Comparison of ENCODE assay signal across 33 mouse cellular contexts in genomic region chr10:93289404-93289803, GRCm38 (mm10). TPM values are rescaled to one million over a fixed set of nuclear protein-coding genes. Genes with fewer than 3 reads are reported as not detected.
DNase-seq lines count a peak whose midpoint lies in the region; ATAC-seq and TF ChIP-seq lines count a peak whose summit lies in the region.
"Had no signal": no experiment of that assay in that cellular context is flagged by ENCODE, and none has a peak within 500 bp of the region (broad histone marks: within the 10 kb centered on the region; RNA-seq: fewer than 3 reads in every experiment).

No protein-coding gene starts in this region.

- 58% methylated on average over 6 of the region's 6 CpGs for WGBS in heart, adult 2 months
- 73% methylated on average over 6 of the region's 6 CpGs for WGBS in lung, embryonic 14.5 days
- WGBS in intestine, embryonic 16.5 days = 70% methylated on average over 6 of the region's 6 CpGs

- H3K4me2 ChIP-seq in lung, embryonic 14.5 days = no peak overlapping the region
- H3K4me2 ChIP-seq in intestine, embryonic 16.5 days (ENCODE audit: low read depth, low read length) = no peak overlapping the region
- H3K4me2 ChIP-seq: embryonic facial prominence, embryonic 15.5 days; hindbrain, embryonic 12.5 days; intestine, embryonic 15.5 days; neural tube, embryonic 13.5 days had no signal

- H3K9ac ChIP-seq in heart, adult 2 months (ENCODE audit: low read depth, low read length) = no peak overlapping the region
- no peak overlapping the region for H3K9ac ChIP-seq in lung, embryonic 14.5 days
- H3K9ac ChIP-seq in intestine, embryonic 16.5 days (ENCODE audit: low read depth, low read length) = no peak overlapping the region
- H3K9ac ChIP-seq: embryonic facial prominence, embryonic 15.5 days; hindbrain, embryonic 12.5 days; intestine, embryonic 15.5 days; liver, embryonic 14.5 days; neural tube, embryonic 13.5 days had no signal

- TF ChIP-seq CTCF in heart, adult 2 months (IDR thresholded peaks at IDR 0.05) = no peak
- TF ChIP-seq CTCF in lung, embryonic 14.5 days (IDR thresholded peaks at IDR 0.05; ENCODE audit: low read depth) = no peak
- TF ChIP-seq CTCF in embryonic fibroblast, embryonic 13.5 days (IDR thresholded peaks at IDR 0.05; ENCODE audit: borderline replicate concordance, insufficient read depth, low read length) = no peak

- H3K27ac ChIP-seq in heart, adult 2 months = peak overlapping the region; percentile 80
- H3K27ac ChIP-seq in lung, embryonic 14.5 days (ENCODE audit: low read depth) = 0 out of 2 replicates have a peak overlapping the region, but pooled peaks have one; percentile 33
- H3K27ac ChIP-seq in embryonic fibroblast, embryonic 13.5 days (ENCODE audit: insufficient read depth, low read length) = peak overlapping the region; percentile 34; the same call in 1 of the 2 replicates
- no peak overlapping the region for H3K27ac ChIP-seq in intestine, embryonic 16.5 days (ENCODE audit: low read length)
- H3K27ac ChIP-seq: embryonic facial prominence, embryonic 10.5 days; embryonic facial prominence, embryonic 15.5 days; heart, embryonic 10.5 days; hindbrain, embryonic 12.5 days; hindbrain, postnatal 0 days; intestine, embryonic 15.5 days; liver, embryonic 14.5 days; midbrain, embryonic 10.5 days; neural tube, embryonic 13.5 days; stomach, postnatal 0 days had no signal

- H3K79me2 ChIP-seq in heart, adult 2 months (replicated peaks; ENCODE audit: control insufficient read depth, insufficient read depth, low read length) = no peaks in the 10 kb centered on the region; the same call in 1 of the 2 replicates

- no peaks in the 10 kb centered on the region for H3K9me3 ChIP-seq in lung, embryonic 14.5 days (ENCODE audit: low read depth, low read length)
- H3K9me3 ChIP-seq in intestine, embryonic 16.5 days (ENCODE audit: control insufficient read depth, low read length) = no peaks in the 10 kb centered on the region
- H3K9me3 ChIP-seq: embryonic facial prominence, embryonic 10.5 days; embryonic facial prominence, embryonic 15.5 days; heart, embryonic 10.5 days; hindbrain, embryonic 12.5 days; intestine, embryonic 15.5 days; midbrain, embryonic 10.5 days; neural tube, embryonic 13.5 days had no signal

- no peak overlapping the region for H3K4me3 ChIP-seq in heart, adult 2 months
- H3K4me3 ChIP-seq in lung, embryonic 14.5 days (ENCODE audit: low read depth, low read length) = no peak overlapping the region
- H3K4me3 ChIP-seq in embryonic fibroblast, embryonic 13.5 days (ENCODE audit: insufficient read depth, low read length) = no peak overlapping the region
- no peak overlapping the region for H3K4me3 ChIP-seq in intestine, embryonic 16.5 days (ENCODE audit: low read length)
- H3K4me3 ChIP-seq: embryonic facial prominence, embryonic 10.5 days; embryonic facial prominence, embryonic 15.5 days; heart, embryonic 10.5 days; hindbrain, embryonic 12.5 days; intestine, embryonic 15.5 days; midbrain, embryonic 10.5 days; myocyte; neural tube, embryonic 13.5 days had no signal

- no peak for TF ChIP-seq EP300 in heart, adult 2 months (IDR thresholded peaks at IDR 0.05; ENCODE audit: insufficient read depth, low read depth, low read length)

- no peaks in the 10 kb centered on the region for H3K27me3 ChIP-seq in heart, adult 2 months (ENCODE audit: control insufficient read depth, insufficient read depth, low read length)
- no peaks in the 10 kb centered on the region for H3K27me3 ChIP-seq in lung, embryonic 14.5 days (ENCODE audit: insufficient read depth, low read length)
- no peaks in the 10 kb centered on the region for H3K27me3 ChIP-seq in intestine, embryonic 16.5 days (replicated peaks; ENCODE audit: control insufficient read depth, insufficient read depth, low read length)
- H3K27me3 ChIP-seq: CH12.LX; embryonic facial prominence, embryonic 15.5 days; hindbrain, embryonic 12.5 days; intestine, embryonic 15.5 days; neural tube, embryonic 13.5 days had no signal

- no peak for TF ChIP-seq POLR2A in heart, adult 2 months (IDR thresholded peaks at IDR 0.05; ENCODE audit: insufficient read depth, low read depth, low read length)
- no peak for TF ChIP-seq POLR2A in embryonic fibroblast, embryonic 13.5 days (IDR thresholded peaks at IDR 0.05; ENCODE audit: low read depth, low read length)

- H3K4me1 ChIP-seq in heart, adult 2 months (ENCODE audit: control insufficient read depth, insufficient read depth, low read length) = peaks cover 40% of the 10 kb centered on the region
- no peaks in the 10 kb centered on the region for H3K4me1 ChIP-seq in lung, embryonic 14.5 days (ENCODE audit: insufficient read depth)
- peaks cover 8% of the 10 kb centered on the region; the same call in 1 of the 2 replicates for H3K4me1 ChIP-seq in embryonic fibroblast, embryonic 13.5 days (ENCODE audit: control insufficient read depth, insufficient read depth, low read length)
- peaks cover 11% of the 10 kb centered on the region for H3K4me1 ChIP-seq in intestine, embryonic 16.5 days (ENCODE audit: control insufficient read depth, insufficient read depth, low read length)
- H3K4me1 ChIP-seq: intestine, embryonic 15.5 days had no signal

- intact Hi-C loops in heart, adult 2 months (cut with DNase I) = loop anchor here (2.0 to 10.0 kb wide), 2 partner anchors 39 to 225 kb away; no protein-coding TSS in a partner anchor
- intact Hi-C loops in heart, postnatal 10 days (cut with DNase I) = loop anchor here (10.0 kb wide), 1 partner anchor 225 kb away; no protein-coding TSS in a partner anchor

- H3K36me3 ChIP-seq in heart, adult 2 months (ENCODE audit: control insufficient read depth, insufficient read depth, low read length) = peaks cover 26% of the 10 kb centered on the region
- H3K36me3 ChIP-seq in lung, embryonic 14.5 days (ENCODE audit: insufficient read depth) = peaks cover 15% of the 10 kb centered on the region; the same call in 1 of the 2 replicates
- no peaks in the 10 kb centered on the region for H3K36me3 ChIP-seq in intestine, embryonic 16.5 days (ENCODE audit: control insufficient read depth, insufficient read depth, low read length)
- H3K36me3 ChIP-seq: hindbrain, embryonic 12.5 days; intestine, embryonic 15.5 days; neural tube, embryonic 13.5 days had no signal

- ATAC-seq in lung, embryonic 14.5 days (ENCODE audit: insufficient read depth) = no peak
- ATAC-seq in intestine, embryonic 16.5 days = no peak
- ATAC-seq: activated CD4-positive, CD25-positive, alpha-beta regulatory T cell, adult 4 months; hindbrain, postnatal 0 days; intestine, embryonic 15.5 days had no signal

- DNase-seq in heart, adult 2 months = no peak
- no peak for DNase-seq in heart, postnatal 10 days
- no peak for DNase-seq in lung, embryonic 14.5 days
- DNase-seq in lung, postnatal 36 days = no peak
- DNase-seq: adrenal gland, adult 2 months; adrenal gland, postnatal 36 days; B cell, adult 2 months; cerebellum, adult 8-10 months; cerebellum, postnatal 25 days; kidney, adult 8-10 months; kidney, postnatal 10 days; layer of hippocampus, adult 9-11 months; liver; lung, adult 2 months; lung, postnatal 14 days; right cerebral cortex, postnatal 4 days; thymus, adult 2 months; thymus, postnatal 4 days had no signal

RNA-seq across cellular contexts. Expression of gene Elk3, which starts 21.5 kb away (rescaled TPM):
- 10 to 100 TPM; 33.8 to 39.4 TPM for total RNA-seq in heart, adult 2 months (2021)
- 31.9 and 32.1 TPM in 2 replicates for polyA plus RNA-seq in heart, adult 2 months (2012; rRNA removed)
- total RNA-seq in heart, postnatal 10 days (2021) = 100 to 1,000 TPM; 106 to 115 TPM
- polyA plus RNA-seq in lung, embryonic 14.5 days (2014; fragmentation: Nextera tagmentation; extraction: Ambion mirVana) = 55.3 and 57.7 TPM in 2 replicates
- polyA plus RNA-seq in embryonic fibroblast, embryonic 13.5 days (2011; ENCODE audit: insufficient read length, low read depth, missing spikeins) = 86.5 and 103 TPM in 2 replicates
- 14.6 and 18.0 TPM in 2 replicates for polyA plus RNA-seq in intestine, embryonic 16.5 days (2015; fragmentation: Nextera tagmentation; extraction: Ambion mirVana)
